Mouse (Mus musculus) monocyte, adult 2 months (primary cell): ENCODE measurements around the gene AW011738.

Experiments used
- DNase-seq, 2 experiments: peaks; one replicate each; pipeline ENCODE4 v3.0.0; 2022; ENCODE audit warnings: low spot score in 2 of 2, low read depth in 1 of 2

AW011738 gene

DNA sequence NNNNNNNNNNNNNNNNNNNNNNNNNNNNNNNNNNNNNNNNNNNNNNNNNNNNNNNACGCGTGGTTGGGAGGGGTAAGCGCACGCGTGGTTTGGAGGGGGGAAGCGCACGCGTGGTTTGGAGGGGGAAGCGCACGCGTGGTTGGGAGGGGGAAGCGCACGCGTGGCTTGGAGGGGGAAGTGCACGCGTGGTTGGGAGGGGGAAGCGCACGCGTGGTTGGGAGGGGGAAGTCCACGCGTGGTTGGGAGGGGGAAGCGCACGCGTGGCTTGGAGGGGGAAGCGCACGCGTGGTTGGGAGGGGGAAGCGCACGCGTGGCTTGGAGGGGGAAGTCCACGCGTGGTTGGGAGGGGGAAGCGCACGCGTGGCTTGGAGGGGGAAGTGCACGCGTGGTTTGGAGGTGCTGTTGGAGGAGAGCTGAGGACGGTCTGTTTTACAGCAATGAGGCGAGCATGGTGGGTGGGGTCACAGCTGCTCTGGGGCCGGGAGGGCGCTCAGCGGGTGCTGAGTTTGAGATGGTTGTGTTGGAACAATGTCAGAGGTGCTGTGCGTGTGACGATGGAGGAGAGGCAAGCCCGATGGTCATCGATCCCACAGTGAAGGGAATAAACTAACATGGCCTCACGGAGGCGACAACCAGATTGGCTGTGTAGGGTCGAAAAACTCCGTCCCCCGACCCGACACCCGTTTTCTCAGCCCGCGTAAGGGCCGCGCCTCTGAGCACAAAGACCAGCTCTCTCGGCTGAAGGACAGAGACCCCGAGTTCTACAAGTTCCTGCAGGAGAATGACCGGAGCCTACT is 33.7 kb downstream of the AW011738 start:
- DNase-seq = no peak

GRCm38 (mm10) chr4:156249567-156249966 is 46.5 kb downstream of the AW011738 start:
- DNase-seq = no peak

- DNase-seq = no peak
These were observed 48.0 kb downstream of the AW011738 start for GRCm38 (mm10) chr4:156251081-156251480.

DNA sequence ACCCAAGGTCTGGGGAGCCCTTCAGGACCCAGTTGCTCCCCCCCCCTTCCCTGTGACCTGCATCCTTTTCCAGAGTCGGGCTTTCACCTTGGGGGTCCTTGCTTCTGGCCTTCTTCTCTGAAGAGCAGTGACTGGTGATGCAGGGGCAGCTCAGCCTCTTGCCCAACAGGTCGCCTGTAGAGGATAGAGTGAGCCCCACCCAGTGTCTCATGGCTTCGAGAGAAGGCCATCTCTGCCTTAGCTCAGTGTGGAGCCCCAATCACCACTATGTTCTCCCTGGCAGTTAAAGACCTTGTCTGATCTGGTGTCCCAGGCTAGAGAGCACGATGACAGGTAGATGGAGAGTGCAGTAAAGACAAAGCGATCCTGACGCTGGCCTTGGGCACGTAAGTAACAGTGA is 49.0 kb downstream of the AW011738 start:
- DNase-seq = no peak

DNA sequence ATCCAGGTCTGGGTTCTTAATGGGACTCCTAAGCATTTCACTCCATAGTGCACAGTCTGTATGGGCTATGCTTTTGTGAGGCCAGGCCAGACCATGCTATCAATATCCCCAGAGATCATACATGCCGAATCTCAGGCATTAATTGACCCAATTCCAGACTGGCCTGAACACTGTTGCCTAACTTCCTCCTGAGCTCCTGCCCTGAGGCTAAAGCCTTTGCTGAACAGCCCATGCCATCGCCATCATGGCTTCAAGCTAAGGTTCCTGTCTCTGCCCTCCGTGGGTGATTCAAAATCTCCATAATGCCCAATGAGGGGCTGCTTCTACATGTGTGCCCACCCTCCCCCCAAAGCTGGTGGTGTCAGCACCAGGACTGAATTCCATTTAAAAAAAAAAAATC is 49.5 kb downstream of the AW011738 start:
- no peak for DNase-seq

DNA sequence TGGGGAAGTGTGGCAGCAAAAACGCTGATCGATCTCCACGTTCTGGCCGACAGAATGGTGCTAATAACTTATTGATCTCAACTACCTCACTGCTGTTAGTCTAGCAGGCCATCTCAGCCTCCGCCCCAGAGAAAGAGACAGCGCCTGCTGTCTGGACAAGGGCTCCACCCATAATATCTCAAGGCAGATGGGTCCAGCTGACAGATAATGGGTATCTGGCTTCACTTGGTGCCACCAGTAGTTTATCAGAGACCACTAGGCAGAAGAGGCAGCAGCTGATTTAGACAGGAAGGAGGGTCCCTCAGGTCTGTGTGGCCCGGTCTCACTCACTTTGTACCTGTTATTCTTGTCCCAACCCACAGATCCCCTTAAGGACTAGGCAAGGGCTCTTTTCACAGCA is 49.9 kb downstream of the AW011738 start:
- DNase-seq = no peak

DNA sequence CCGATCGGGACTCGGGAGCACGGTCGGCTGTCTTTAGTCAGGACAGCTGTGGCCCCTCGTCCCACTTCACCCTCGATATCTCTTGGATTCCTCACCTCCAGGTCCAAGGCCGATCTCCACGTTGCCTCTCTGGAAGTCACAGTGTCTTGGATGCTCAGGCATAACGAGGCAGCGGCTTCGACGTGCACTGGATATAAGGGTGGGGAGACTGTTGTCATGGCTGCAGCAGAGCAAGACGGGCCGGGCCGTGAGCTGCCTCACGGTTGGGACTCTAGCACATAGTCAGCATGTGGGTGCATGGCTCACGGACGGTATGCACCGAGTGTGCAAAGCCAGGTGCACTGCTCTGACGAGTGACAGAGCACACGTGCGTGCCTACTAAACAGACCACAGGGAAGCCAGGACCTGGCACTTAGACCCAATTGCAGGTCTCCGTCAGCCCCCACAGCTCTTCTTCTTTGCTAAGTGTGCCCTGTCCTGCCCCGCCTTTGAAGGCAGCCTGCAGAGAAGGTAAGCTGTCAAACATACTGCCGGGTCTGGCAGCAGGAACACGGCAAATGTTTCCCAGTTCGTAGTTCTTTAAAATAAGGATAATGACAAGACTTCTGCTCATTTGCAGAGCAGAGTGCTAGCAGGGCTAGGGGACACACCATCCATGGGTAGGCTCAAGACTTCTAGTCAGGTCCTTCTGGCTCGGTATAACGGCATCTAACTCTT is 51.4 kb downstream of the AW011738 start:
- no peak for DNase-seq
